Mouse (Mus musculus): Measurements from ENCODE around the gene Gas7. TPM values are rescaled to one million over a fixed set of nuclear protein-coding genes. Genes with fewer than 3 reads are reported as not detected.

Gas7 gene
- total RNA-seq (2014; fragmentation: Nextera tagmentation) (0.67 and 3.4 TPM in 2 replicates), total RNA-seq (2017) (0.80 and 1.3 TPM in 2 replicates)

- ATAC-seq (replicated peaks; ENCODE audit: low FRiP score, low TSS enrichment, poor library complexity, severe bottlenecking), result no peak
Measured at GRCm38 (mm10) chr11:67454874-67455526, at the start of gene Gas7. Gas7 (plus strand) TSS chr11:67455437.

DNA sequence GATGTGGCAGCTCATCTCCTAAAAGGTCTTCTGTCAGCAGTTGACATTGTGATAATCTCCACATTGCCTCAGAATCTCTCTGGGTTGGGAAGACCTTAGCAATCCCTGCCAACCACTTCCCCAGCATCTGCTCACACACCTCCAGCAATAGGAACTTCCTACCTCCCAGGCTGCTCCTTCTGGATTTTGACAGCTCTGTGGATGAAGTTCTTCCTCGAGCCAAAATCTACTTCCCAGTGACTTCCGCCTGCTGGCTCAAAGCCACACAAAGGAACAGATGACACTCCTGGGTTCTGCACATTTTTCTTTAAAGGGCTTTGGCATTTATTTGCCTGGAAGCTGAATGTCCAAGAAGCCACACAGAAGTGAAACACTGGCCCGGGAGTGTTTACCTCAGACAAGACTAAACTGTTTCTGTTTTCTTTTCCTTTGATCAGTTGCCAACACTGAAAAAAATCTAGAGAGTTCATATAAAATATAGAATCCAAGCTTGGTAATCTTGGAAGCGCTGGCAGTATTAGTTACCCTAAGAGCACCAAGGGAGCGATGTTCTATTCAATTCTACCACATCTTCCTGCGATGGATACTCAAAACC, 40.8 kb upstream of the Gas7 start:
- ATAC-seq (replicated peaks; ENCODE audit: low FRiP score, low TSS enrichment, poor library complexity, severe bottlenecking), result no peak

- no peak for ATAC-seq (replicated peaks; ENCODE audit: low FRiP score, low TSS enrichment, poor library complexity, severe bottlenecking)
Measured at GRCm38 (mm10) chr11:67423575-67423974, 31.7 kb upstream of the Gas7 start.

GRCm38 (mm10) chr11:67428196-67428595, 27.0 kb upstream of the Gas7 start:
- ATAC-seq (replicated peaks; ENCODE audit: low FRiP score, low TSS enrichment, poor library complexity, severe bottlenecking), result peak; percentile 73

DNA sequence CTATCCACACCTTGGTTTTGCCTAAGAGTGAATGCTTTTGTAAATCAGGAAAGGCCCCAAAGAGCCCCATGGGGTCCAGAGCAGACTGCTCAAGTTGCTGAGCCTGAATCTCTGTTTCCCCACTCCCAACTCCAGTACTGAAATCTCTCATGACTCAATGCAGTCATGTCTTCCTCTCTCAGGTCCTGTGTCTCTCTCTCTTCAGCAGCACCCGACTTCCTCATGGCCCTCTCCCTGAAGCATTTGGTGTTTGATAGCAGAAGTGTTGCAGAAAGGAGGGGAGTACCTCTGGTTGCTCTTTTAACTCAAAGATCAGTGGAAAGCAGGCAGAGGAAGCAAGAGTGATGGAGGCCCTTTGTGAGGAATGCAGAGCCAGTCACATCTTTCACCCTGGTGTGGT, 25.4 kb upstream of the Gas7 start:
- ATAC-seq (replicated peaks; ENCODE audit: low FRiP score, low TSS enrichment, poor library complexity, severe bottlenecking), result no peak

GRCm38 (mm10) chr11:67431116-67431645, 24.1 kb upstream of the Gas7 start:
- ATAC-seq (replicated peaks; ENCODE audit: low FRiP score, low TSS enrichment, poor library complexity, severe bottlenecking), result no peak

DNA sequence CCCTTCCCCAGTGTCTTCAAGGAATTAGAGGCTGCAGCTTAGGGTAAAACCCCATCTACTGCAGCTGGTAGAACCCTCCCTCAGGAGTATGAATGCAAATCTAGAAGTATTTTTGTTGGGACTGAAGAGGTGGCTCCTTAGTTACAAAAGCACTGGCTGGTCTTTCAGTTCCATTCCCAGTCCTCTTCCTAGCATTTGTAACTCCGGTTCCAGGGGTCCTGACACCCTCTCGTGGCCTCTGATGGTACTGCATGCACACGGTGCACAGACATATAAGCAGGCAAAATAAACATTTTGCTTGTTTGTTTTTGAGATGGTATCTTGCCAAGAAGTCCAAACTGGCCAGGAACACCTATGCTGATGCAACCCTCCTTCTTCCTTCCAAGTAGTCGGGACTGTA, 23.4 kb upstream of the Gas7 start:
- no peak for ATAC-seq (replicated peaks; ENCODE audit: low FRiP score, low TSS enrichment, poor library complexity, severe bottlenecking)

DNA sequence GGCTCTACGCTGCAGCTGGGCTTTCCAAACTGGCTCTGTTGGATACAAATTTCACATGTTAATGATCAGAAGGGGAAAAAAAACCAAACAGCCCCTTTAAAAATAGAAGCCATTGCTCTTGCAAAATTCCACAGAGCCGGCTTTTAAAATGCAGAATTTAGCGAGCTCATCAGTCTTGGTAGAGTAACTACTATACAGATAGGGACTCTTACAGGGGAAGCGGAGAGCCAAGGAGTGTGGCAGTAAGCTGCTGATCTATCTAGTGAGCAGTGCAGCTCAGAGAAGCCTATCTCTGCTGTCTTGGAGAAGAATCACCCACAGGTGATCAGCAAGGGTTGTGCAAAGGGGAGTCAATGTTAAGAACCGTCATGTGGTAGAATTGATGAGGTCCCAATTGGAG, 21.5 kb upstream of the Gas7 start:
- no peak for ATAC-seq (replicated peaks; ENCODE audit: low FRiP score, low TSS enrichment, poor library complexity, severe bottlenecking)

- ATAC-seq (replicated peaks; ENCODE audit: low FRiP score, low TSS enrichment, poor library complexity, severe bottlenecking), result no peak
Measured at GRCm38 (mm10) chr11:67438746-67439145, 16.5 kb upstream of the Gas7 start.

DNA sequence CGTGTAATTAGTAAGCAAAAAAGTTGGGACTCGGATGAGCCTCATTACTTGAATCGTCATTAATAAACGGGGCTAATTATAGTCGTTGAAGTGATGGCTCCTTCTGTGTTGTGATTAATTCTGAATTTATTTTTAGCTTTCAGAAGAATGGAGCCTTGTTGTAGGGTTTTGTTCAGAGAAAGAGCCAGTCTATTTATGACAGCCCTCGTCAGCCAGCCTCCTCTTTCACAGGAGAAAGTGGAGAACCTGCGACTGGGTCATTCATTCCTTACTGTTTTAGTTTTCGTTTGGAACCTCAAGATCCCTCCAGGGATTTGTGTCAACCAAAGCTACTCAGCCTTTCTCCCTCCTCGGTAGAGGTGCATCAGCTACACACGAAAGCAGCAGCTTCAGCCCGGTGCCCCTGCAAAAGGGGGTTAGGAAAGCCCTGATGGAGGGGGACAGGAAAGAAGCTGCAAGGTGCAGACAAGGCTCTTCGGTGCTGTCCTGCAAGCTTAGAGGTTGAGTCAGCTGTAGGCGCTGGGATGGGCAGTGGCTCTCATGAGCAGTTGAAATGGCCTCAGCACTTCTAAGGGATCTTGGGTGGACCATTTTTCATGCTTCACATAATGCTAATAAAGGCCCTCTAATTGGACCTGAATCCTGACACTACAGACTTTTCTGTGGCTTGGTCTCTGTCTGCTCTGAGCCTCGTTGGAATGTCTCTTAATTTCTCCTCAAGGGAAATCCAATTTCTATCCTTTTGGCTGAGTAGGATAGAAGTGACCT, 10.0 kb upstream of the Gas7 start:
- no peak for ATAC-seq (replicated peaks; ENCODE audit: low FRiP score, low TSS enrichment, poor library complexity, severe bottlenecking)

DNA sequence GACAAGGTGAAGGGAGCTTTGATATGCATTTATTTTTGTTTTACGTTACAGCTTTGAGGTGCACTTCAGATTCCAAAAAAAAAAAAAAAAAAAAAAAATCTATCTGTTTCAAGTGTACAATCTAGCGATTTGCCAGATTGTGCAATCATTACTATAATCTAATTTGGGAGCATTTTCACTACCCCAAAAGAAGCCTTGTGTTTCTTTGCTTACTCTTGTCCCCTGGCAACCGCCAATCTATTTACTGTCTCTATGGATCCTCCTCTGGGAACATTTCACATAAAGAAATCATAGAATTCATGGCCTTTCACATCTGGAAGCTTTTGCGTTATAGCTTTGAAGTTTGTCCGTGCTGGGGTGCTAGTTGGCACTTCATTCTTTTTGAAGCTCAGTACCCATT, 3.7 kb upstream of the Gas7 start:
- ATAC-seq (replicated peaks; ENCODE audit: low FRiP score, low TSS enrichment, poor library complexity, severe bottlenecking), result no peak

GRCm38 (mm10) chr11:67455527-67455981, 317 bp downstream of the Gas7 start:
- ATAC-seq (replicated peaks; ENCODE audit: low FRiP score, low TSS enrichment, poor library complexity, severe bottlenecking), result no peak

- no peak for ATAC-seq (replicated peaks; ENCODE audit: low FRiP score, low TSS enrichment, poor library complexity, severe bottlenecking)
Measured at GRCm38 (mm10) chr11:67456029-67456428, 792 bp downstream of the Gas7 start.

GRCm38 (mm10) chr11:67458171-67458570, 2.9 kb downstream of the Gas7 start:
- no peak for ATAC-seq (replicated peaks; ENCODE audit: low FRiP score, low TSS enrichment, poor library complexity, severe bottlenecking)

DNA sequence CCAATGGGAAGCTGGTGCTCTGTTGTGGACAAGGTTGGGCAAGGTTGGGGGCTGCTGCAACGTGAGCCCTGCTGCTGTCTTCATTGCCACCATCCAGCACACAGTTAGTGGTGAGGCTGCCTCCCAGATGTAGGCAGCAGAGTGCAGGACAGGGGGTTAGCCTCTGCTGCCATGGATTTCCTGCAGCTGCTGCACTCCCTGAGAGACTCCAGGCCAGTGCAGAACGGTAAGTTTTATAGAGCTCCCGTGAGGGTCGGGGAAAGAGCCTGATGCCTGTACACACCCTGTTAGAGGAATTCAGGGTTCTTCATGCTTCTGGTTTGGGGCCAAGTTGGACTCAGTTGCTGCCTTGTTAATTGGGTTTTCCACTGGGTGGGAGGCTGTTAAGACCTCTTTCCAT, 11.9 kb downstream of the Gas7 start:
- ATAC-seq (replicated peaks; ENCODE audit: low FRiP score, low TSS enrichment, poor library complexity, severe bottlenecking), result no peak

DNA sequence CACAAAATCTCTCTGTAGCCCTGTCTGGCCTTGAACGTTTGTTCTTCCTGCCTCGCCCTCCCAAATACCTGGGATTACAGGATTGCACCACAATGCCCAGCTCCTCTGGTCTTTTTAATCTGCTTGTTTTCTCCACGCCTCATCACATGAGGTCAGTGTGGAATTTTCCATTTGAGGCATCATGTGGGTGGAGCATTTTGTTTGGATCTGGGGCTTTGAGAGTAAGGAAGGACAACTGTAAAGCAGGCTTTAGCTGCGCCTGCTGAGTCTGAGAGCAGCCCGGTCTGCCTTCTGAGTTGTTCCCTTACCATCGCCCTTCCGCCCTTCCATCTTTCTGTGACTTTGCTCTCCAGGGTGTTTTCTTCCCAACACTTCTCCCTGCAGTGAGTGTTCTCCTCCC, 13.6 kb downstream of the Gas7 start:
- no peak for ATAC-seq (replicated peaks; ENCODE audit: low FRiP score, low TSS enrichment, poor library complexity, severe bottlenecking)

DNA sequence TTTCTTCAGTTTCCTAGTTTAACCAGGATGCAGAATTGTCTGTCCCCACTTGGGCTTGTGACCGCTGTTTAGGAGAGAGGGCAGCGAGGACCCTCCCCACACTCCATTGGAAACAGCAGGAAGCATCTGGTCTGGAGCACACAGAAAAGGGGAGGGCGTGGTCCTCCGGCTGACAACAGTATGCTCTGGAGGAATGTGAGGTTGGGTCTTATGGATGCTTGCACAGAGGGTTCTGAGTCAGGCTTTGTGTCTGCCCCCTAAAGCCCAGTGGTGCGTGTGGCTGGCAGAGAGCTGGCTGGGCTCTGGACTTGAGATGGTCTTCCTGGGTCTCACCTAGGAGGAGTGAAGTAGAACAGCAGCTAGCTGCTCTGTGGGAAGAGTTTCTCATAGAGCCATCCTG, 19.4 kb downstream of the Gas7 start:
- ATAC-seq (replicated peaks; ENCODE audit: low FRiP score, low TSS enrichment, poor library complexity, severe bottlenecking), result no peak

DNA sequence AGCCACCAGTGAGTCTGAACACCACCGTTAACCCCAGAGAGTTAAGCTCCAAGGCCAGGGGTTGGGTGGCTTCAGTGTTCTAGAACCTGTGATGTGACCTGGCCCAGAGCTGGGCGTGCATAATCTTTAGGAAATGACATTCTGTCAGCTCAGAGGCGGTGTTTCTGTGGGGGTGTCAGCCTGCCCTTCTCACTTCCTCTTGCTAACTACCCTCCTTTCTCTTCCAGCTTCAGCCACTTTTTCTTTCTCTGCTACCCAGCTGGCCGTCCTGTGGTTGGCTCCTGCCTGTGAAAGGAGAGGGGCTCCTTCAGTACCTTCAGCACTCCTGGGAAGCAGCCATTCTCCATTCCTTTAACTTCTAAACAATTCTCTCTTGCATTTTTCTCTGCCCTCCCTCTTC, 24.3 kb downstream of the Gas7 start:
- no peak for ATAC-seq (replicated peaks; ENCODE audit: low FRiP score, low TSS enrichment, poor library complexity, severe bottlenecking)

DNA sequence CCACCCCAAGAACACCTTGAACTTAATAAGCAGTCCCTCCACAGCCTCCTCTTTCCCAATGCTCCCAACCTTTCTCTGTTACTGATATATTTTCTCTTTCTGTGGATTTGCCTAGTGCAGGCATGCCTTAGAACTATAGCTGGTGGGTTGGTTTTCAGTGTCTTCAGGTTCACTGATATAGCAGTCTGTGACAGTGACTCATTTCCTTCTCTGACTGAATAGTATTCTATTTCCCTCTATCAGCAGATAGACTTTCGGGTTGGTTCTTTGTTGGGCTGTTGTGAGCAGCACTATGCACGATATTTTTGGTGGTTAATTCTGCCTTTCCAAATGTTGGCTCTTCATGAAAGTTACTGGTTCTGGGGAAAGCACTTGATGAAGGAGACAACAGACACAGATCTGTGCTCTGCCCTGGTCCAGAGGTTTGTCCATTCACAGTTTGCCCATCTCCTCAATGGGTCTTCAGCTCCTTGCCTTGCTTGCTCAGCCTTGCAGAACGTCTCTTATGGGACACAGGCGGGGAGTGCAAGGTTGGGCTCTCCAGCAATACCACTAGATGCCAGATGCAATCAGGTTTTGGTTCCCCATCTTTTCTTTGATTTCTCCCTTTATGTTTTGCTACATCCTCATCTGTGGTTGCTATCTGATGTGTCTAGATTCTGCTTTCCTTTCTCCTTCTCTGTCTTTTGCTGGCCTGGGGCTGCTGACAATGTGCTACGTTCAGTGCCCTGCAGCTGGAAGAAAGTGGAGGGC, 25.1 kb downstream of the Gas7 start:
- no peak for ATAC-seq (replicated peaks; ENCODE audit: low FRiP score, low TSS enrichment, poor library complexity, severe bottlenecking)

DNA sequence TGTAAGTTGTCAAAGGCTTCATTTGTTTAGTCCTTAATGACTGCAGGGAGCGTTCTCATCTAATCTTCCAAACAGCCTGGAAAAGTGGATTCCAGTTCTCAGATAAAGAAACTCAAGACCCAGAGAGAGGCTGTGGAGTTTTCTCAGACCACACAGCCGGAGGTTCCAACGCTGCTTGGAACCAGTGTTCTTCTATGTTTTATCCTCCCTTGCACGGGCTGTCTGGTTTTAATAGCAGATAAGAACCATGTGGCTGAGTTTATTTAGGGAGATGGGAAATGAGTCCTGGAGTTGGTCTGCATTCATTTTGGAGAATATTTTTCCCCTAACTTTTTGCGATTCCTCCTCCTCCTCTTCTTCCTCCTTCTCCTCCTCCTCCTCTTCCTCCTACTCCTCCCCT, 26.5 kb downstream of the Gas7 start:
- ATAC-seq (replicated peaks; ENCODE audit: low FRiP score, low TSS enrichment, poor library complexity, severe bottlenecking), result no peak
